ENCODE assay signal across 20 mouse cellular contexts in the genomic region with DNA sequence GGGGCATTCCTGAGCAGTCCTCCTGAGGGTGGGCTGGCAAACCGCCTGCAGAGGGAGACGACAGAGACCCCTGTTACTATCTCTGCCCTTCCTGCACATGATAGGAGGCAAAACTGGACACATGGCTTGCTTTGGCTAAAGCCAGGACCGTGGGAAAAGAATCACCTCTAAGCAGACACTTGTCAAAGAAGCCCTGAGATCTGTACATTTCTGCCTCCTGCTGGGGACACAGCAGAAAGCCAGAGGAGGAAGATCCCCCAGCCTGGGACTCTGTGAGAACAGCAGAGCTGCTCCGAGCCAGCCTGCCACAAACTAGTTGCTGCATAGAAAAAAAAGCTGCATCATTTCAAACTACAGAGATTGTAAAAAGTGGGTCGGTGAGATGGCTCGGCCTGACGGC. TPM values are rescaled to one million over a fixed set of nuclear protein-coding genes. Genes with fewer than 3 reads are reported as not detected.
DNase-seq lines count a peak whose midpoint lies in the region; ATAC-seq and TF ChIP-seq lines count a peak whose summit lies in the region.
"Had no signal": no experiment of that assay in that cellular context is flagged by ENCODE, and none has a peak within 500 bp of the region (broad histone marks: within the 10 kb centered on the region; RNA-seq: fewer than 3 reads in every experiment).

No protein-coding gene starts in this region.

- no peak overlapping the region for H3K4me2 ChIP-seq in embryonic facial prominence, embryonic 14.5 days (ENCODE audit: low read depth, low read length)
- no peak overlapping the region for H3K4me2 ChIP-seq in heart, embryonic 15.5 days
- H3K4me2 ChIP-seq in lung, embryonic 14.5 days, result no peak overlapping the region
- H3K4me2 ChIP-seq: midbrain, embryonic 13.5 days; neural tube, embryonic 13.5 days had no signal

- no peak overlapping the region for H3K9ac ChIP-seq in embryonic facial prominence, embryonic 14.5 days (ENCODE audit: low read depth, low read length)
- H3K9ac ChIP-seq in heart, embryonic 15.5 days, result no peak overlapping the region
- no peak overlapping the region for H3K9ac ChIP-seq in lung, embryonic 14.5 days
- H3K9ac ChIP-seq: liver, embryonic 14.5 days; midbrain, embryonic 13.5 days; neural tube, embryonic 13.5 days had no signal

- H3K27me3 ChIP-seq in embryonic facial prominence, embryonic 14.5 days (replicated peaks; ENCODE audit: control insufficient read depth, insufficient read depth, low read length), result no peaks in the 10 kb centered on the region
- no peaks in the 10 kb centered on the region for H3K27me3 ChIP-seq in embryonic facial prominence, embryonic 10.5 days (replicated peaks; ENCODE audit: low read depth, poor library complexity, severe bottlenecking)
- no peaks in the 10 kb centered on the region for H3K27me3 ChIP-seq in heart, embryonic 15.5 days
- H3K27me3 ChIP-seq in lung, embryonic 14.5 days (ENCODE audit: insufficient read depth, low read length), result no peaks in the 10 kb centered on the region
- H3K27me3 ChIP-seq: midbrain, embryonic 13.5 days; neural tube, embryonic 13.5 days had no signal

- H3K36me3 ChIP-seq in embryonic facial prominence, embryonic 14.5 days (ENCODE audit: control insufficient read depth, insufficient read depth, low read length), result peaks cover 85% of the 10 kb centered on the region
- peaks cover 85% of the 10 kb centered on the region for H3K36me3 ChIP-seq in embryonic facial prominence, embryonic 10.5 days (replicated peaks)
- peaks cover 67% of the 10 kb centered on the region for H3K36me3 ChIP-seq in heart, embryonic 15.5 days
- H3K36me3 ChIP-seq in lung, embryonic 14.5 days (ENCODE audit: insufficient read depth), result peaks cover 65% of the 10 kb centered on the region

- no peak for ATAC-seq in embryonic facial prominence, embryonic 14.5 days (ENCODE audit: low read depth)
- ATAC-seq in heart, embryonic 15.5 days (replicated peaks; ENCODE audit: insufficient number of reproducible peaks, insufficient read depth, low FRiP score, low read depth), result 0 out of 2 replicates have a peak, but pooled peaks have one; percentile 22
- no peak for ATAC-seq in lung, embryonic 14.5 days (ENCODE audit: insufficient read depth)
- ATAC-seq: activated CD4-positive, CD25-positive, alpha-beta regulatory T cell, adult 4 months; hindbrain, embryonic 16.5 days had no signal

- DNase-seq in embryonic facial prominence, embryonic 14.5 days (ENCODE audit: low spot score), result peak; percentile 23
- DNase-seq in embryonic facial prominence, embryonic 10.5 days (ENCODE audit: low spot score), result no peak
- no peak for DNase-seq in heart, postnatal 14 days
- no peak for DNase-seq in lung, embryonic 14.5 days
- DNase-seq in lung, adult 2 months, result no peak
- DNase-seq in brain, embryonic 14.5 days (ENCODE audit: low read depth), result no peak
- no peak for DNase-seq in kidney, adult 11 months
- DNase-seq: cerebellum, adult 11-12 months; kidney, postnatal 10 days; thymus, postnatal 36 days had no signal

- 85% methylated on average over 7 of the region's 7 CpGs for WGBS in embryonic facial prominence, embryonic 14.5 days
- 83% methylated on average over 7 of the region's 7 CpGs for WGBS in embryonic facial prominence, embryonic 10.5 days
- 61% methylated on average over 7 of the region's 7 CpGs for WGBS in heart, embryonic 15.5 days
- 82% methylated on average over 7 of the region's 7 CpGs for WGBS in lung, embryonic 14.5 days
- 83% methylated on average over 7 of the region's 7 CpGs for WGBS in lung, adult 2 months

- peak; percentile 17; the same call in 1 of the 2 replicates for TF ChIP-seq CTCF in lung, embryonic 14.5 days (IDR thresholded peaks at IDR 0.05; ENCODE audit: low read depth)
- no peak for TF ChIP-seq CTCF in lung, adult 2 months (IDR thresholded peaks at IDR 0.05; ENCODE audit: insufficient read depth, low read length)
- peak; percentile 17; the same call in 1 of the 2 replicates for TF ChIP-seq CTCF in brain, embryonic 14.5 days (IDR thresholded peaks at IDR 0.05; ENCODE audit: borderline replicate concordance, extremely low read depth, insufficient read depth, insufficient read length)

- H3K9me3 ChIP-seq in embryonic facial prominence, embryonic 14.5 days (ENCODE audit: control insufficient read depth, low read length), result no peaks in the 10 kb centered on the region
- peaks cover 6% of the 10 kb centered on the region; the same call in 1 of the 2 replicates for H3K9me3 ChIP-seq in embryonic facial prominence, embryonic 10.5 days
- H3K9me3 ChIP-seq in heart, embryonic 15.5 days (replicated peaks), result no peaks in the 10 kb centered on the region
- no peaks in the 10 kb centered on the region for H3K9me3 ChIP-seq in lung, embryonic 14.5 days (ENCODE audit: low read depth, low read length)
- H3K9me3 ChIP-seq: G1E; midbrain, embryonic 13.5 days; neural tube, embryonic 13.5 days had no signal

- no peak for TF ChIP-seq POLR2A in lung, adult 2 months (IDR thresholded peaks at IDR 0.05; ENCODE audit: borderline replicate concordance, extremely low read depth, low read depth, low read length)
- TF ChIP-seq POLR2A in brain, embryonic 14.5 days (IDR thresholded peaks at IDR 0.05; ENCODE audit: borderline replicate concordance, extremely low read depth, insufficient read depth, insufficient read length, poor library complexity, severe bottlenecking), result no peak

- H3K4me3 ChIP-seq in embryonic facial prominence, embryonic 14.5 days (ENCODE audit: low read depth, low read length), result no peak overlapping the region
- no peak overlapping the region for H3K4me3 ChIP-seq in embryonic facial prominence, embryonic 10.5 days
- no peak overlapping the region for H3K4me3 ChIP-seq in heart, embryonic 15.5 days
- H3K4me3 ChIP-seq in lung, embryonic 14.5 days (ENCODE audit: low read depth, low read length), result no peak overlapping the region
- H3K4me3 ChIP-seq in lung, adult 2 months (replicated peaks; ENCODE audit: extremely low read depth, low read depth, low read length), result no peak overlapping the region
- H3K4me3 ChIP-seq: midbrain, embryonic 13.5 days; neural tube, embryonic 13.5 days had no signal

- H3K27ac ChIP-seq in embryonic facial prominence, embryonic 14.5 days (replicated peaks; ENCODE audit: low read depth, low read length), result no peak overlapping the region
- H3K27ac ChIP-seq in embryonic facial prominence, embryonic 10.5 days (replicated peaks), result no peak overlapping the region; the same call in 1 of the 2 replicates
- H3K27ac ChIP-seq in heart, embryonic 15.5 days, result no peak overlapping the region
- H3K27ac ChIP-seq in lung, embryonic 14.5 days (ENCODE audit: low read depth), result no peak overlapping the region
- H3K27ac ChIP-seq: liver, embryonic 14.5 days; midbrain, embryonic 13.5 days; neural tube, embryonic 13.5 days had no signal

- intact Hi-C loops in heart, postnatal 14 days (cut with DNase I), result no loop called here

- H3K4me1 ChIP-seq in embryonic facial prominence, embryonic 14.5 days (ENCODE audit: control insufficient read depth, insufficient read depth, low read length), result no peaks in the 10 kb centered on the region
- no peaks in the 10 kb centered on the region for H3K4me1 ChIP-seq in embryonic facial prominence, embryonic 10.5 days
- H3K4me1 ChIP-seq in heart, embryonic 15.5 days (replicated peaks), result no peaks in the 10 kb centered on the region
- H3K4me1 ChIP-seq in lung, embryonic 14.5 days (ENCODE audit: insufficient read depth), result no peaks in the 10 kb centered on the region
- H3K4me1 ChIP-seq in lung, adult 2 months (ENCODE audit: control insufficient read depth, insufficient read depth, low read length), result no peaks in the 10 kb centered on the region
- H3K4me1 ChIP-seq: midbrain, embryonic 13.5 days; neural tube, embryonic 13.5 days had no signal

RNA-seq across cellular contexts. Expression of a gene that starts 18.8 kb away (rescaled TPM):
- polyA plus RNA-seq in embryonic facial prominence, embryonic 14.5 days (2014; fragmentation: Nextera tagmentation; extraction: Ambion mirVana), result not detected in 2 replicates
- polyA plus RNA-seq in embryonic facial prominence, embryonic 10.5 days (2016; fragmentation: Nextera tagmentation; extraction: Ambion mirVana), result not detected in 2 replicates
- not detected in 2 replicates for polyA plus RNA-seq in heart, embryonic 15.5 days (2015; fragmentation: Nextera tagmentation; extraction: Ambion mirVana)
- total RNA-seq in heart, postnatal 14 days (2021), result not detected
- polyA plus RNA-seq in lung, embryonic 14.5 days (2014; fragmentation: Nextera tagmentation; extraction: Ambion mirVana), result not detected in 2 replicates
- 1.6 and 2.7 TPM in 2 replicates for polyA plus RNA-seq in lung, adult 2 months (2012; rRNA removed)
- polyA plus RNA-seq in brain, embryonic 14.5 days (2012; rRNA removed), result not detected in 2 replicates
- total RNA-seq: common myeloid progenitor, adult 5-6 weeks had no signal
- polyA plus RNA-seq: G1E; hindbrain, embryonic 16.5 days; limb, embryonic 11.5 days; liver, embryonic 14.5 days; midbrain, embryonic 13.5 days; neural tube, embryonic 13.5 days had no signal

RNA-seq across cellular contexts. Expression of a gene that starts 21.1 kb away (rescaled TPM):
- not detected in 2 replicates for polyA plus RNA-seq in embryonic facial prominence, embryonic 14.5 days (2014; fragmentation: Nextera tagmentation; extraction: Ambion mirVana)
- polyA plus RNA-seq in embryonic facial prominence, embryonic 10.5 days (2016; fragmentation: Nextera tagmentation; extraction: Ambion mirVana), result not detected in 2 replicates
- polyA plus RNA-seq in heart, embryonic 15.5 days (2015; fragmentation: Nextera tagmentation; extraction: Ambion mirVana), result not detected in 2 replicates
- total RNA-seq in heart, postnatal 14 days (2021), result not detected
- not detected in 2 replicates for polyA plus RNA-seq in lung, embryonic 14.5 days (2014; fragmentation: Nextera tagmentation; extraction: Ambion mirVana)
- polyA plus RNA-seq in lung, adult 2 months (2012; rRNA removed), result not detected in 2 replicates
- not detected in 2 replicates for polyA plus RNA-seq in brain, embryonic 14.5 days (2012; rRNA removed)
- total RNA-seq: common myeloid progenitor, adult 5-6 weeks; layer of hippocampus, postnatal 14 days had no signal
- polyA plus RNA-seq: activated CD4-positive, CD25-positive, alpha-beta regulatory T cell, adult 4 months; G1E; hindbrain, embryonic 16.5 days; limb, embryonic 11.5 days; liver, embryonic 14.5 days; midbrain, embryonic 13.5 days; neural tube, embryonic 13.5 days had no signal
